ENCODE assay signal across 22 mouse cellular contexts in genomic region chrX:10576349-10576748, GRCm38 (mm10).
A peak's percentile ranks its signal among the peaks of the same experiment; 100 is the strongest.
DNase-seq lines count a peak whose midpoint lies in the region; ATAC-seq and TF ChIP-seq lines count a peak whose summit lies in the region.
"Had no signal": no experiment of that assay in that cellular context is flagged by ENCODE, and none has a peak within 500 bp of the region (broad histone marks: within the 10 kb centered on the region; RNA-seq: fewer than 3 reads in every experiment).

No protein-coding gene starts in this region.

- TF ChIP-seq CTCF in intestine, postnatal 0 days (IDR thresholded peaks at IDR 0.05; ENCODE audit: low read depth), result no peak

- no peak overlapping the region for H3K27ac ChIP-seq in intestine, postnatal 0 days (ENCODE audit: low read depth, low read length)
- H3K27ac ChIP-seq: embryonic facial prominence, embryonic 10.5 days; forebrain, embryonic 13.5 days; heart, embryonic 10.5 days; hindbrain, embryonic 12.5 days had no signal

- no peaks in the 10 kb centered on the region for H3K27me3 ChIP-seq in intestine, postnatal 0 days (replicated peaks; ENCODE audit: control insufficient read depth, insufficient read depth, low read length)
- H3K27me3 ChIP-seq: CH12.LX; forebrain, embryonic 13.5 days; hindbrain, embryonic 12.5 days had no signal

- H3K36me3 ChIP-seq in intestine, postnatal 0 days (ENCODE audit: control insufficient read depth, insufficient read depth), result peaks cover 3% of the 10 kb centered on the region; the same call in 1 of the 2 replicates
- H3K36me3 ChIP-seq: embryonic facial prominence, embryonic 10.5 days; heart, embryonic 10.5 days; hindbrain, embryonic 12.5 days had no signal

- no peak overlapping the region for H3K4me2 ChIP-seq in intestine, postnatal 0 days (replicated peaks; ENCODE audit: low read depth)
- H3K4me2 ChIP-seq: forebrain, embryonic 13.5 days; hindbrain, embryonic 12.5 days had no signal

- H3K4me1 ChIP-seq in intestine, postnatal 0 days (replicated peaks; ENCODE audit: control insufficient read depth, insufficient read depth, low read length), result no peaks in the 10 kb centered on the region
- H3K4me1 ChIP-seq: embryonic facial prominence, embryonic 10.5 days; heart, embryonic 10.5 days; hindbrain, embryonic 12.5 days had no signal

- H3K9ac ChIP-seq in intestine, postnatal 0 days (ENCODE audit: low read depth, low read length), result no peak overlapping the region
- H3K9ac ChIP-seq: forebrain, embryonic 13.5 days; hindbrain, embryonic 12.5 days had no signal

- ATAC-seq in intestine, postnatal 0 days, result peak; percentile 94
- ATAC-seq: forebrain, embryonic 13.5 days; hindbrain, embryonic 16.5 days; inflammation-experienced regulatory T-cells, adult 6 months; Patski had no signal

- WGBS in intestine, postnatal 0 days, result 41% methylated on average over 4 of the region's 4 CpGs

- H3K4me3 ChIP-seq in intestine, postnatal 0 days (ENCODE audit: low read depth, low read length), result no peak overlapping the region
- H3K4me3 ChIP-seq: embryonic facial prominence, embryonic 10.5 days; forebrain, embryonic 13.5 days; heart, embryonic 10.5 days; hindbrain, embryonic 12.5 days had no signal

- no peaks in the 10 kb centered on the region for H3K9me3 ChIP-seq in intestine, postnatal 0 days (ENCODE audit: control insufficient read depth)
- H3K9me3 ChIP-seq: embryonic facial prominence, embryonic 10.5 days; forebrain, embryonic 13.5 days; heart, embryonic 10.5 days; hindbrain, embryonic 12.5 days had no signal

- DNase-seq in cerebellum, adult 8-10 months, result peak; percentile 23
- DNase-seq in cerebellum, postnatal 4 days (ENCODE audit: low spot score in 2 of 2), result no peak
- DNase-seq in cerebellum, adult 9-11 months, result peak; percentile 41
- DNase-seq in cerebellum, postnatal 14 days, result peak; percentile 18 to 43
- DNase-seq in embryo, embryonic 10 days (ENCODE audit: low spot score), result no peak
- DNase-seq in thymus, postnatal 14 days, result no peak
- DNase-seq: adrenal gland, adult 2 months; adrenal gland, postnatal 25 days; gastrocnemius, postnatal 36 days; heart, adult 18-20 months; heart, postnatal 10 days; heart, postnatal 4 days; kidney, adult 2 months had no signal

Comparison
In these comparisons a context has a peak if more than half of its experiments do, and no peak if none do; other contexts are left out.
1. DNase-seq: peak in cerebellum, adult 8-10 months (single experiment), cerebellum, adult 9-11 months (single experiment) and cerebellum, postnatal 14 days (2 of 2); none in cerebellum, postnatal 4 days (0 of 2), embryo, embryonic 10 days (single experiment) and thymus, postnatal 14 days (single experiment).